In the genomic region with DNA sequence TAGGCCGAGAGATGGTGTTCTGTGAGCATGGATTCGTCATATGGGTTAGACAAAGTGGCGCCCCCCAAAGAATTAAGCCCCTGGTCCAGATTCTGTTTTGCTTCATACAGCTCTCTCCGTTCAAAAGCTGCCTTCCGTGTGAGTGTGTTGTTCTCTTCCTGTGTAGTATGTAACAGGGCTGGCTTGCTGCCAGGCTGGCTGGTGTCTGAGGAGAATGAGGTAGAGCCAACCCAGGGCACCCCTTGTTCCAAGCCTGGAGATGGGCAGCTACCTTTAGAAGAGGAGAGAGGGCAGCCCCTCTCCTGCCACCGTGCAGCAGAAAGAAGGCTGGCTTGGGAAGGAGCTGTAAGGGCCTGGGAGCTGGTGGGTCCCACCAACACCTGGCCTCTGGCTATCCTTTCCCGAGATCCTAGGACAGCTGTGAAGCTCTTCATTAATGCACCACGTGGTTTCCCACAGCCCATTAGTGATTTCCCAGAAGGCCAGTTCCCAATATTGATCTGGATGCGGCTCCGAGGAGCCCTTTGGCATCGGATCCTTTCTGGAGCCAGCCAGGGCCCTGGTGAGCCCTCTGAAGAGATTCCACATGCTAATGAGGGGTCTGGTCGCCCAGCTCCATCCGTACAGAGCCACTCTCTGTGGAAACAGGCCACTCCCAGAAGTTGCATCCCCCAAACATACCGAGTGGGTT, we compare ENCODE assay signal across 7 mouse cellular contexts. TPM values are rescaled to one million over a fixed set of nuclear protein-coding genes. Genes with fewer than 3 reads are reported as not detected.
A peak's percentile ranks its signal among the peaks of the same experiment; 100 is the strongest.
DNase-seq lines count a peak whose midpoint lies in the region; ATAC-seq lines count a peak whose summit lies in the region.

No protein-coding gene starts in this region.

- peak; percentile 88 for DNase-seq in heart, adult 11 months
- DNase-seq in heart, adult 9 months (ENCODE audit: low spot score in 2 of 2), result no peak
- DNase-seq in 416B (ENCODE audit: low read depth) (peak; percentile 14), NIH3T3 (ENCODE audit: low read depth) (peak; percentile 24)
- peak; percentile 34 for DNase-seq in mesoderm, embryonic 11.5 days (ENCODE audit: low read depth, low spot score)
- no peak for DNase-seq in frontal cortex, postnatal 14 days (ENCODE audit: low spot score in 2 of 2)

- no peak for ATAC-seq in inflammation-experienced regulatory T-cells, adult 6 months

RNA-seq across cellular contexts. Expression of gene Mgll, which starts 19.5 kb away (rescaled TPM):
- 1 to 10 TPM in 2 of 3 experiments, not detected in 1; 1.2 to 2.3 TPM for polyA plus RNA-seq in inflammation-experienced regulatory T-cells, adult 6 months (2017; shearing (Covaris generic))

Comparison
In these comparisons a context has a peak if more than half of its experiments do, and no peak if none do; other contexts are left out.
1. DNase-seq: peak in heart, adult 11 months (single experiment), 416B (single experiment), NIH3T3 (single experiment) and mesoderm, embryonic 11.5 days (single experiment); none in heart, adult 9 months (0 of 2) and frontal cortex, postnatal 14 days (0 of 2).